8 mouse cellular contexts compared by ENCODE assay signal in genomic region chr4:118291231-118291630, GRCm38 (mm10). TPM values are rescaled to one million over a fixed set of nuclear protein-coding genes. Genes with fewer than 3 reads are reported as not detected.
DNase-seq lines count a peak whose midpoint lies in the region; TF ChIP-seq lines count a peak whose summit lies in the region.

Ptprf (minus strand) TSS chr4:118291405.

- TF ChIP-seq POLR2A in small intestine, adult 2 months (IDR thresholded peaks at IDR 0.05; ENCODE audit: low read depth, low read length) = no peak

- H3K27me3 ChIP-seq in small intestine, adult 2 months (ENCODE audit: control insufficient read depth, insufficient read depth, low read length) = 0 out of 2 replicates have a peak, but pooled peaks cover 4% of the 10 kb centered on the region

- peak within 1 kb of the TSS; percentile 81 for H3K4me3 ChIP-seq in gastrocnemius, adult 2 months
- H3K4me3 ChIP-seq in small intestine, adult 2 months (ENCODE audit: low read depth, low read length) = peak within 1 kb of the TSS; percentile 97

- peaks cover 17% of the 10 kb centered on the region for H3K4me1 ChIP-seq in small intestine, adult 2 months (ENCODE audit: control insufficient read depth, insufficient read depth, insufficient read length, low read length)

- intact Hi-C loops in gastrocnemius, adult 2 months (cut with DNase I) = loop anchor here (10.0 kb wide), 2 partner anchors 366 to 466 kb away; partner anchors contain the start of gene Artn
- intact Hi-C loops in left cerebral cortex, postnatal 10 days (cut with DNase I) = loop anchor here (2.0 to 10.0 kb wide), 3 partner anchors 28 to 366 kb away; partner anchors contain the start of gene Artn

- peak within 1 kb of the TSS; percentile 68 for H3K27ac ChIP-seq in gastrocnemius, adult 2 months
- H3K27ac ChIP-seq in small intestine, adult 2 months (ENCODE audit: insufficient read depth, low read depth, low read length) = peak within 1 kb of the TSS; percentile 51

- DNase-seq in ZHBTc4 (ENCODE audit: low read depth, low spot score) = peak; percentile 87
- DNase-seq in cerebellum, postnatal 14 days = peak; percentile 89 to 90
- DNase-seq in gastrocnemius, adult 2 months = peak; percentile 80
- DNase-seq in induced T-regulatory cell, adult 2 months (ENCODE audit: low read depth) = peak; percentile 19
- DNase-seq in left cerebral cortex, postnatal 10 days (ENCODE audit: extremely low spot score in 1 of 2, low spot score in 2 of 2) = peak; percentile 65 to 88
- peak; percentile 83 to 89 for DNase-seq in lung, postnatal 4 days
- DNase-seq in spleen, postnatal 36 days (ENCODE audit: low spot score in 2 of 2) = no peak

- H3K36me3 ChIP-seq in small intestine, adult 2 months (ENCODE audit: control insufficient read depth, insufficient read depth, low read length) = peaks cover 2% of the 10 kb centered on the region

- TF ChIP-seq CTCF in gastrocnemius, adult 2 months (IDR thresholded peaks at IDR 0.05) = no peak
- TF ChIP-seq CTCF in small intestine, adult 2 months (IDR thresholded peaks at IDR 0.05; ENCODE audit: extremely low read depth, insufficient read length, insufficient replicate concordance, low read depth, low read length) = no peak

- WGBS in small intestine, adult 2 months = 4% methylated on average over 40 of the region's 50 CpGs

RNA-seq across cellular contexts. Expression of gene Ptprf, which starts in this region (rescaled TPM):
- 1 to 10 TPM; 1.5 to 2.5 TPM for total RNA-seq in gastrocnemius, adult 2 months (2021)
- total RNA-seq in left cerebral cortex, postnatal 10 days (2021) = 100 to 1,000 TPM; 176 to 196 TPM
- 133 and 257 TPM in 2 replicates for polyA plus RNA-seq in small intestine, adult 2 months (2012; rRNA removed)

Comparison
In these comparisons a context has a peak if more than half of its experiments do, and no peak if none do; other contexts are left out.
1. RNA of gene Ptprf (total RNA-seq): 176 to 196 TPM in left cerebral cortex, postnatal 10 days; 1.5 to 2.5 TPM in gastrocnemius, adult 2 months; every median in the first group is over 10 times any median in the second.
2. DNase-seq: peak in ZHBTc4 (single experiment), cerebellum, postnatal 14 days (2 of 2), gastrocnemius, adult 2 months (single experiment), induced T-regulatory cell, adult 2 months (single experiment), left cerebral cortex, postnatal 10 days (2 of 2) and lung, postnatal 4 days (2 of 2); none in spleen, postnatal 36 days (0 of 2).